Mouse (Mus musculus) splenic B cell, adult 2 months (primary cell): ENCODE measurements around the gene Esp6.
"Not testable (repeated sequence)": the region's sequence is repeated elsewhere in the genome, so short reads cannot be mapped to it uniquely, and the experiment has no call there.

Experiments used
- DNase-seq: peaks from one replicate; pipeline ENCODE4 v3.0.0-alpha.2; 2011; ENCODE audit warnings: low read depth, low spot score
- H3K27me3 ChIP-seq: 2 replicates; pipeline ENCODE4 v1.6.1; 2012; ENCODE audit warnings: mild to moderate bottlenecking, low read length, moderate library complexity, mixed read lengths; ENCODE audit not compliant: control insufficient read depth, poor library complexity, insufficient read depth, severe bottlenecking
- H3K36me3 ChIP-seq: 2 replicates; pipeline ENCODE4 v1.6.1; 2012; ENCODE audit warnings: mild to moderate bottlenecking, low read length, moderate library complexity, mixed read lengths; ENCODE audit not compliant: control insufficient read depth, poor library complexity, insufficient read depth, severe bottlenecking

Gene Esp6

GRCm38 (mm10) chr17:40561207-40561606, at the start of gene Esp6:
TSS of gene Esp6 (plus strand) at chr17:40561507.
- Histone ChIP-seq H3K36me3 (no peaks in the 10 kb centered on the region), H3K27me3 (no peaks in the 10 kb centered on the region)
- DNase-seq, result no peak

GRCm38 (mm10) chr17:40519818-40520217, 41.5 kb upstream of the Esp6 start, which contains the start of gene Esp8:
TSS of gene Esp8 (plus strand) at chr17:40520022.
- Histone ChIP-seq H3K36me3 (no peaks in the 10 kb centered on the region), H3K27me3 (no peaks in the 10 kb centered on the region; the same call in 1 of the 2 replicates)
- no peak for DNase-seq

GRCm38 (mm10) chr17:40529813-40530212, 31.5 kb upstream of the Esp6 start:
- DNase-seq, result no peak
- no peaks in the 10 kb centered on the region for H3K27me3 ChIP-seq
- no peaks in the 10 kb centered on the region for H3K36me3 ChIP-seq

GRCm38 (mm10) chr17:40531147-40531546, 30.2 kb upstream of the Esp6 start:
- no peaks in the 10 kb centered on the region for H3K36me3 ChIP-seq
- H3K27me3 ChIP-seq, result no peaks in the 10 kb centered on the region
- DNase-seq, result no peak

GRCm38 (mm10) chr17:40547005-40547404, 14.3 kb upstream of the Esp6 start:
- DNase-seq, H3K27me3 ChIP-seq, H3K36me3 ChIP-seq: not testable (repeated sequence)

- DNase-seq, result no peak
- no peaks in the 10 kb centered on the region for H3K27me3 ChIP-seq
- H3K36me3 ChIP-seq, result no peaks in the 10 kb centered on the region
Measured at GRCm38 (mm10) chr17:40553470-40553869, 7.8 kb upstream of the Esp6 start.

GRCm38 (mm10) chr17:40583906-40584305, 22.6 kb downstream of the Esp6 start:
- not testable (repeated sequence) for H3K27me3 ChIP-seq, DNase-seq

GRCm38 (mm10) chr17:40591297-40591696, 30.0 kb downstream of the Esp6 start:
- Histone ChIP-seq H3K36me3 (no peaks in the 10 kb centered on the region), H3K27me3 (no peaks in the 10 kb centered on the region)
- no peak for DNase-seq

More at GRCm38 (mm10) chr17:40583906-40584305, 22.6 kb downstream of the Esp6 start:
- H3K36me3 ChIP-seq, result not testable (repeated sequence)

- H3K27me3 ChIP-seq, result no peaks in the 10 kb centered on the region
- no peak for DNase-seq
- H3K36me3 ChIP-seq, result no peaks in the 10 kb centered on the region
Measured at GRCm38 (mm10) chr17:40598294-40598693, 37.0 kb downstream of the Esp6 start, which contains the start of gene Esp4. TSS of gene Esp4 (plus strand) at chr17:40598594.
